Comparison of ENCODE assay signal across 17 mouse cellular contexts in genomic region chr17:88190735-88191134, GRCm38 (mm10).
DNase-seq lines count a peak whose midpoint lies in the region; ATAC-seq and TF ChIP-seq lines count a peak whose summit lies in the region.
"Had no signal": no experiment of that assay in that cellular context is flagged by ENCODE, and none has a peak within 500 bp of the region (broad histone marks: within the 10 kb centered on the region; RNA-seq: fewer than 3 reads in every experiment).

No protein-coding gene starts in this region.

- no peak for TF ChIP-seq CTCF in bone marrow, adult 2 months (IDR thresholded peaks at IDR 0.05; ENCODE audit: control insufficient read depth, insufficient read depth, low read length)

- TF ChIP-seq POLR2A in bone marrow, adult 2 months (IDR thresholded peaks at IDR 0.05; ENCODE audit: borderline replicate concordance, control insufficient read depth, low read depth, low read length) = no peak

- intact Hi-C loops in heart, postnatal 36 days (cut with DNase I) = no loop called here

- H3K4me1 ChIP-seq in bone marrow, adult 2 months (ENCODE audit: control insufficient read depth, insufficient read depth, low read length) = no peaks in the 10 kb centered on the region
- H3K4me1 ChIP-seq: megakaryocyte, embryonic 14.5 days had no signal

- peak; percentile 91 for DNase-seq in heart, adult 11 months
- DNase-seq in heart, postnatal 36 days = no peak
- peak; percentile 27 for DNase-seq in thymus, postnatal 14 days
- DNase-seq in urinary bladder, postnatal 10 days (ENCODE audit: low spot score) = no peak
- DNase-seq in left cerebral cortex, adult 11 months (ENCODE audit: low spot score) = no peak
- DNase-seq in right cerebral cortex, adult 2 months (ENCODE audit: low spot score in 2 of 2) = no peak
- DNase-seq: cerebellum, adult 2 months; embryo, embryonic 11 days; forebrain, postnatal 0 days; gastrocnemius, postnatal 10 days; heart, postnatal 4 days; kidney, adult 2 months; lung, adult 2 months had no signal

- 4% methylated on average over 5 of the region's 5 CpGs for WGBS in bone marrow, adult 2 months

- ATAC-seq in monocyte, adult 5-6 weeks (replicated peaks; ENCODE audit: insufficient number of reproducible peaks, low FRiP score, low TSS enrichment, poor library complexity, severe bottlenecking) = peak; percentile 89
- ATAC-seq: activated CD4-positive, CD25-positive, alpha-beta regulatory T cell, adult 4 months; forebrain, postnatal 0 days had no signal

- H3K4me3 ChIP-seq in bone marrow, adult 2 months (replicated peaks; ENCODE audit: control insufficient read depth, low read depth, low read length) = no peak overlapping the region
- H3K4me3 ChIP-seq: megakaryocyte, embryonic 14.5 days had no signal

- peak overlapping the region; percentile 33; the same call in 1 of the 2 replicates for H3K27ac ChIP-seq in bone marrow, adult 2 months (ENCODE audit: control insufficient read depth, insufficient read depth, low read depth, low read length, poor library complexity)

Comparison
In these comparisons a context has a peak if more than half of its experiments do, and no peak if none do; other contexts are left out.
1. DNase-seq: peak in heart, adult 11 months (single experiment) and thymus, postnatal 14 days (single experiment); none in heart, postnatal 36 days (0 of 2), urinary bladder, postnatal 10 days (single experiment), left cerebral cortex, adult 11 months (single experiment) and right cerebral cortex, adult 2 months (0 of 2).